Mouse (Mus musculus) cerebellum, adult 18-20 months (tissue): ENCODE measurements at regions not wholly inside any gene's neighbourhood (a gene's known extent, or its start where the extent isn't known, plus 50 kb on each side); places are given as distances from the start of the nearest gene placed in this dataset.
A peak's percentile ranks its signal among the peaks of the same experiment; 100 is the strongest.

Source experiments
- DNase-seq, 2 experiments: peaks; one replicate each; pipeline ENCODE4 v3.0.0; 2021

DNA sequence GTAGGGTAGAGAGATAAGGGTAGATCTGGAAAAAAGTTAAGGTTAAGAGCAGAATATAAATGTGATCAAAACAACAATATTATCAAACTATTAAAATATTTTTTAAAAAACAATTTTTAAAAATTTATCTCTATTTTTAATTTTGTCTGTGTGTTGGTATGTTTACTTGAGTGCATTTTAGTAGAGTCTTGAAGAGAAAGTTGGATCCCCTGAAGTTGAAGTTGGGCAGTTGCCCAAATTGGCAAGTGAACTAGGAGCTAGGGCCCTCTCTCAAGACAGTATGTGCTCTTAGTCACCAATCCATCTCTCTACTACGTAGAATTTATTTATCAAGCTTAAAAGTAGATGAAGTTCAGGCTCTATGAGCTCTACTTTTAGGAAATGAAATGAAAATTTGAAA lies 59.9 kb downstream of the Adamts1 start:
- DNase-seq = no peak

DNA sequence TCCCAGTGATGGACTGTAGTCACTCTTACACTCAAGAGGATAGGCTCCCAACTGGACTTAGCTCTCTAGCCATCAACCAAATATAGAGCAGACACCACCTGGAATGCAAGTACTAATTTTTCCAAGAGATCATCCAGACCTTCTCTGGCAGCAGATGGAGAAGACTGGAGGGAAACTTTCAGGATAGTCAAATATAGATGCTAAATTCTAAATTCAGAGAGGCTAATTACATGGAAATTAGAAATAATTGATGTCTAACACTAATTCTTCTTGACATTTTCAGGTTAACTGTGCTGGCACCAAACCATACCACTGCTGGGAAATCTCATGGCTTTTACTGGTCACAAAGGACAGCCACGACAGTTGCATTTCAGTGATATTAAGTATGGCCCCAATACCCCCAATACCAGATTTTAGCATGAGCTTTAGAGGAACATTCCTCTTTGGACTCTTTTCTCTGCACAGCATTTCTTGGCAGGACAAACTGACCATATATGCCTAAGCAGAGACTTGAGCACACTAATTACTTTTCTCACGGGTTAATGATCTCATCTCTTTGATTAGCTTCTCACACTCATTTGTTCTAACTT lies 64.2 kb downstream of the Adamts1 start:
- no peak for DNase-seq

DNA sequence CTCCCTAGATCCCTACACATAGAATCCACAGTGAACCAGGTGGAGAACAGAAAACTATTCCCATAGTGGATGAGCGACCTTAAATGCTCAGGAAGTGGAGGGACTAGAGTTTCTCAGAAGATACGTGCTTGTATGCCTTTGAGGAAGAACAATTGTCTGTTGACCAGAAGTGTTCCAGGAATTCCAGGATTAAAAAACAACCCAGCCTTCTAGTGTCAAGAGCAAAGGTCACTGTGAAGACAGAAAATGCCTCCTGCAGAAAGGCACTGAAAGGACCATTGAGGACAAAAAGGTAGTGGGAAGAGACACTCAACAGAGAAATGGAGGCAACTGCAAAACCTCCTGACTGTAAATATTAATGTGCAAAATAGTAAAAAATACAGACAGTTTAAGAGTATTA lies 74.9 kb downstream of the Adamts1 start:
- no peak for DNase-seq

DNA sequence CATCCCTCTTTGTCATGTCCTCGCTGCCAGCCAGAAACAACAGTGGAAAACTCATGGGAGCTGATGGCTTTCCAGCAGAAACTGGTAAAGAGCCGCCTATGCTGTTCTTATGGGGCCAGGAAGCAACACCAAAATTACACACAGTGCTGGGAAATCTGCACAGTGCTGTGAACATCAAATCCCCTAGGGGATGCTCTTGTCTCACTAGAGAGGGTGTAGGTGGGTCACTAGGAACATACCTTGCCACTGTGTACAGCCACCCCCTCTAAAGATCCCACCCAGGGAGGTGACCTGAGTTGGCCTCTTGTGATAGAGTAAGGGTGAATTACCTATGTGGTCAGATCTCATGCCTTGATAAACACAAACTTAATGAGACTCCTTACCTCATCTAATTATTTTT lies 80.9 kb downstream of the Adamts1 start:
- DNase-seq = no peak

DNA sequence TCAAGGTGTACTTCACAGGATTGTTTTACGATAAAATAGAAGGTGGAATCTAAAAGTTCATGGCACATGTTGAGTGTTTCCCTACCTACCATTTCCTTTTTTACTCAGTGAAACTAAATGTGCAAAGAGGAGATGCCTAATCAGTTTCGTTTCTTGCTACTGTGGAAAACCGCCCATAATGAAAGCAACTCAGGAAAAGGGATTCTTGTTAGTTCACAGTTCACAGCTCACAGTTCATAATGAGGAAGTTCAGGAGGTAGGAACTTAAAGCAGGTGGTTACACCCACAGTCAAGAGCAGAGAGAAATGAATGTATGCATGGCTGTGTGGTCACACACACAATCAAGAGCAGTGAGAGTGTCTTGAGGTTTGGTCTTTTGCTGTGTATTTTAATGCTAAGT lies 90.6 kb downstream of the Adamts1 start:
- DNase-seq = no peak

DNA sequence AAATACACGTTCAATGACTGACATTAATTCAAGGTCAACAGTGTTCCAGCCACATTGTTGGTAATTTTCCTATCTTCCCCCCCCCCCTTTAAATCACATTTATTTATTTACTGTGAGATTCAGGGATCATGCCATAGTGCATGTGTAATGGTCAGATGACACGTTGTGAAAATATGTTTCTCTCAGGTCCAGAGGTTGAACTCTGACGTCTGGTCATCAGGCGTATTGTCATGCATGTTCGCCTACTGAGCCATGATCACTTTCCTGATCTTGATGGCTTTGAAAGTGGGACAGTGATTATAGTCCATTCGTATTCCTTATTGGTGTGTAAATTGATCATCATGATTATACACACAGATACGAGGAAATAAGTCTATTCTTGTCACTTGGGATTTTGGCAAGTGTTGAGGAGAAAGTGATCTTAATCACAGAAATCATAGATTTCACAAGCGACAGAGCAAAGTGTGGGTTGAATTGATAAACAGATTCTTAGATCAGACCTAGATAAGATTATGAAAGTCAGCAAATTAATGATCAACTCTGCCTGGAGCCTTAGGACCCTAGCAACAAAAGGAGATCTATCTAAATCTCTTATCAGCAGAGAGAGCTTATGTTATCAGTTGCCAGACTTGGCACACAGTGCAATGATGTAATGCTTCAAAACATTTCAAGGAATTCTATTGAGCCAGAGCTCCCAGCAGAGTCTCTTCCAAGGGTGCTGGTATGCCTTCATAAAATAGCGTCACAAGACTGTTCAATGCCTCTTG lies 98.5 kb downstream of the Adamts1 start:
- no peak for DNase-seq

DNA sequence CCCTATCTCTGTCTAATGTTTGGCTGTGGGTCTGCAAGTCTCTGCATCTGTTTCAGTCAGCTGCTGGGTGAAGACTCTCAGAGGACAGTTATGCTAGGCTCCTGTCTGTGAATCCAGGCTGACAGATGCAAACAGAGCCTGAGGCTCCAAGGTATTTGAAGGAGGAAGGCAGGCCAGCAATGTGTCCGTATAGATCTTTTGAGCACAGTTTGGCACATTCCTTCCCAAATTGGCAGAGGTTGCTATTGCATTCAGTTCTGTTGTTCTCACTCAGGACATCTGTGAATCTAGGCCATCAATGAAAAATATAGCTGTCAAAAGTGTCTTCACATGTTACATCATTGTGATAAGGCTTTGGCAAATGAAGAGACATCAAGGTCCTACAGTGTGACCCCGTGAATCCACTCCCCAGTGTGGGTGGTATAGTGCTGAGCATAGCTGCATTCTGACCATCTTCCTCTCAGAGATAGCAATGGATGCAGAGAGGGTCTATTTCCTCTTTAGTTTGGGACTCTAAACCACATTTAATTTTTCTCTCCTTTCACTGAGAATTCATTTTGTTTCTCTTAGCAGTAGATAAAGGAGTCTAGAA lies 99.9 kb downstream of the Adamts1 start:
- DNase-seq = no peak

DNA sequence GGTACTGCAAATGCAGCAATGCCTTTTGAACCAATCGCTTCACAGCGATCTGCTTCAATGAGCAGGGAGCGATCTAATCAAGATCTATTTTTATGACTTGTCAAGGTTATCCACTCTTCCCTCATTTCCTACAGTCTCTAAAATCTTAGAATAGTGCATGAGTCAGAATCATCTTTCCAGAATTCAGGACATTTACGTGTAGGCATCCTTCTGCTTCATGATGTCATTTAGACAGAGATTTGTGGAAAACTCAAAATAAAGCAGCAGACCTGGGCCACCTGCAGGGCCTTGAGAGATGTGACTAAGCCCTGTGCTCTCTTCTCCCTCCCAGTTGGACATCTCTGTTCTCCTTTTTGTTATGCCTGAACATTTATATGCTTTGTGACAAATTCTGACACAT lies 103.6 kb downstream of the Adamts1 start:
- DNase-seq = no peak

DNA sequence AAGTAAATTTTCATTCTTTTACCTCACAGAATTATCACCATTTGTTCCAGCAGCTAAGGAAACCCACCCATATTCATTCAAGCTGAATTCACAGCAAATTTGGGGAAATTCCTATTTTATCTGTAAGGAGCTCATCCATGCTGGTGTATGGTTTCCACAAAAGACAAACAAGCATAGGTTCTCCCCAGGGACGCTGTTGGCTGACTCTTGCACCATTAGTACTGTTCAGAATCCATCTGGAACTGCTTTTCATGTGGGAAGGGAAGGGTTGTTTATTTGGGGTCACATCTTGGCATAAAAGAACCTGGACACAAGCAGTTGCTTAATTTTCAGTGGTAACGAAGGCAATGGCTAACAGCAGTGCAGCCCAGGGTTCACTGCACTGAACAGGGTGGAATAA lies 120.2 kb downstream of the Adamts1 start:
- DNase-seq = no peak

DNA sequence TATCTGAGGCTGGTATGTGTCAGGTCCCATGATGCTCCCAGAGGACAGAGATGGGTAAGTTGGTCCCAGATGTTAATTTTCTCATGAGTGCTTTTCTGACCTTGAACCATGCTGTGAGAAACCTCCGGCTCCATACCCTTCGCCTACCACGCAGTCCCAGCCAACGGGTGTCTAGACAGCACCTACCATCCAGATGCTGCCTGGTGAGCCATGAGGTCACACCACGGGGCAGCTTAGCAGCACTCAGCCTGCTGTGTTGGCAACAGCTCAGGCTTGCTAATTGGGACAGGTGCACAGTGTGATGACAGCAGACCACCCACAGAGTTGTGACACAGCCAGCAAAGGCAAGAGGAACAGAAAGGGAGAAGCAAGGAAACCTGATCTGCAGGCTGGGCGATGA lies 122.6 kb downstream of the Adamts1 start:
- DNase-seq = peak; percentile 34 to 44

DNA sequence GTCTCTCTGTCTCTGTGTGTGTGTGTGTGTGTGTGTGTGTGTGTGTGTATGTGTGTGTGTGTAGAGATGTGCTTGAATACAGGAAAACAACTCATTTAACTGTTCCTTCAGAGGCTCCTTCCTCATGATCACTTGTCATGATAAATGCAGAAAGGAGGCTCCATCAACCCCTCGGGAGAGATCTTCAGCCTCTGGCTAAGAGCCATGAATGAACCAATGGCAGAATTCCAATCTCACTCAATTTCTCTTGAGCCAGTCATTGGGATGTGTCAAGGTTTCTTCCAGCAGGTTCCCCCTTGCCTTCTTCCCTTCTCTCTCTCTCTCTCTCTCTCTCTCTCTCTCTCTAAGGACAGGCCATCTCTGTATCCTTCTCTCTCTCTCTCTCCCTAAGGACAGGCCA lies 124.1 kb downstream of the Adamts1 start:
- peak in 1 of 2 experiments; percentile 5 for DNase-seq

DNA sequence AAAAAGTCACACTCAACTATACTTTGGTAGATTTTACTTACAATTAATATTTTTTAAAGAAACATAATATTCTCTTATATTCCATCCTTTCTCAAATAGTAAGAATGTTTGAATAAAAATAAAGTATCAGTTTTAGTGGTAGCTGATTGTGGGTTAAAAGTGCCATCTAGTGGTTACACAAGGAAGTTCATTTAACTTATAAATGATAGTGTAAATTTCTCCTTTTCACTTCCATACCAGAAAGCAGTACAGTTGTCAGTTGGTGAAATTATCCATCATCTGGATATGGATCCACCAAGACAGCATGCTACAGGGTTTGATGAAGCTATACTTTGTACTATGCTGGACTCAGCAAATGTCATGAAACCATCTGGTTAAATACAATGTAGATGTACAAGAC lies 124.7 kb downstream of the Adamts1 start:
- no peak for DNase-seq

DNA sequence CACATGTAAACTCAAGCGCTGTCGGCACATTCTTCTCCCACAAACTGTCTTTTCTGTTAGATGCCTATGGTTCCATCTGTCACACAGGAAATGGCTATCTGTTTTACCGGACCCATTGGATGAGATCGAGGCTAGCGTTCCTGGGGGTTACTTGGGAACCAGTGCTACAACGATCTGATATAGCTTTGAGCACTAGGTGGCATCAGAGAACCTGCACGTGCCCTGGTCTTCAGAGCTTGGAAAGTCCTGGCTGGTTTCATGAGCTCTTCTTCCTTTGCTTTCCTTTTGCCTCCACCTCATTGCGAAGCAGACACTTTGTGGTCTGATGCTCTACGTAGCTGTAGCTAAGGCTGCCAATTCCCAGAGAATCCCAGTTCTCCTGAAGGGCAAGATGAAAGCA lies 123.8 kb upstream of the Cyyr1 start:
- DNase-seq = peak; percentile 29 to 33

DNA sequence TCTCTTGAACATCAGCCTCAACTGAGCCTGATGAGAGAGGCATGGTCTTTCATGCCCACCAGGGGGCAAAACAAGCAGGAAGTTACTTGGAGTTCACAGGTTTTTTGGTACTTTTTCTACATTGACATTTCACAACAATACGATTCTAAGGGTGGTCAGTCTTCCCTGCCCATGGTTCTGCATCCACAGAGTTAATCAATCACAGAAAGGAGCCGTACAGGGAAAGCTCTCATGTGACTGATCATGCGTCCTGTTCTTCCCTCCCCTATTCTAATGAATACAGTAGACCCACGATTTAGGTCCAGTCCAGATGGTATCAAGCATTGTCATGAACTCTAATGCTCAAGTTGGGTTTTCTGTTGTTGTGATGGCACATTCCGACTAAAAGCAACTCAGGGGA lies 115.6 kb upstream of the Cyyr1 start:
- no peak for DNase-seq

DNA sequence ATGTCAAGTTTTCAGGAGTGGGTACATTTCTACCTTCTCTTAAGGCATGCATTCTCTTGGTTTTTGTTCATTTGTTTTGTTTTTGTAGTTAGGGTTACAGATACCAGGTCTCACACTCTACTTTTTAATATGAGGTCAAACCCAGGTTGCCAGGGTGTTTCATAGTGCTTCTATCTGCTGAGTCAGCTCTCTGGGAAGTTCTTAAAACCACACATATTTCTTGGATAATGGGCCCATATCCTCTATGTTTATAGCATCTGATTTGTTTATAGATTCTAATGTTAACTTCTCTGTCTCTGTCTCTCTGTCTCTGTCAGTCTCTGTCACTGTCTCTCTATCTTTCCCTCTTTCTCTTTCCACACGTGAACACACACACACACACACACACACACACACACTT lies 114.6 kb upstream of the Cyyr1 start:
- no peak for DNase-seq

DNA sequence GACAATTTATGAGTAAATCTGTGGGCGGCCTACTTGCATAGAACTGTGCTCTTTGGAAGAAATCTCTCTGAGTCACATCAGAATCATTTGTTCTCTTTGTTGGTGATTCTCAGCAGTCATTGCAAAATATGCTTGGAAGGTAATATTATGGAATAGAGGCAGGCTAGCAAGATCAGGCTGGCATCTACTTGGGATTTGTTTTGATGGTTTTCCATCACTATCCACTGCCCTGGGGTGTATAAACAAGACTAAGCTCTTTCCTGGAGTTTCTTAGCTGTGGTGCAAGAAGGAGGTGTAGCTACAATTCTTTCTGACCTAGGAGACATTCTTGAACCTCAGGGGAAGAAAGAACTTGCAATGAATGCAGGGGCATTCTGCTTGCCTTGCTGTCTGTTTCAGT lies 96.3 kb upstream of the Cyyr1 start:
- no peak for DNase-seq

DNA sequence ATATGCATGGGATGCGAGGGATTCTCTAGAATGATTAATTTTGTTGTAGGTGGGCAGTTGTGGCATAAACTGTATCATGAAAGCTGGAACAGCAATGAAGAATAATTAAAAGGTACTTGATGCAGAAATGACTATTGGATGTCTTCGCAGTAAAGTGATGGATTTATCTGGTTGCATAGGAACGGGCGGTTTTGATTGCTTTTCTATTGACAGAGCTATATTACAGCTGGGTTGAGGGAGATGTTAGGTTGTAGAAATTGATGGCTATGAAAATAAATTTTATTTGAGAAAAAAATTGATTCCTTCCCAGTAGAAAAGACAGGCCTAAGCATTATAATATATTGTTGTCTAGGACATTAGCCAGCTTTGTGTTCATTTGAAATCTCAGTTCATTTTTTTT lies 87.8 kb upstream of the Cyyr1 start:
- no peak for DNase-seq

DNA sequence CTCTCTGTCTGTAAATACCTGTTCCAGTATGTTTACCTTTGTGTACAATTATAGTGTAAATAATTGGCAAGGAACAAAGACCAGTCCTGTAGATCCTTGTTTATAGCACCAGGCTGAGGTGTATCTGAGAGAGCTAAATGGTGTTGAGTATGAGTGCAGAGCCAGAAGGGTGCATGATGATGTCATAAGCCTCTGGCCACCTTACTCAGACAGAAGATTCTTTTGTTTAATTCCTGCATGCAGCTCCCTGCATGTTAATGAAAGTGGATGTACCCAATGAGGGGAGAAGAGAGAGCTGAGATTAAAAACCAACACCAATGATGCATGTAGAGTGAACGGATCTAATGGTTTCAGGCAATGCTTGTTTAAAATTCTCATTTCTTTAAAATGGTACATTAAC lies 83.9 kb upstream of the Cyyr1 start:
- DNase-seq = no peak

DNA sequence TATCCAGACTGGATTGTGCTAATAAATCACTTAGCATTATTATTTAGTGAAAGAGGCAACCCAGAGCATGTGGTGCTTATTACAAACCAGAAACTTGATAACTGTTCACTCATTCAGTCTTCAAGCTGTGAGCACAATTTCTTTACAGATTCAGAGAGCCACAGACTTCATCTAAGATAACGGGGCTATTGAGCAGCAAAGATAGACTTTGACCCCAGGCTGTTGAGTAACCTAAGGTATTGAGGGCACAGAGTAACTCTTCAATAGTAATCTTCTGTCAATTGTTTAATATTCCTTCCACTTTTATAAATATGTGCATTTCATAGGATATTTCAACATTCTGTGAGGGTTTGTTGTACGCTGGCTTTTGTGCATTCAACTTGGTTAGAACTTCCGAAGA lies 76.5 kb upstream of the Cyyr1 start:
- no peak for DNase-seq

DNA sequence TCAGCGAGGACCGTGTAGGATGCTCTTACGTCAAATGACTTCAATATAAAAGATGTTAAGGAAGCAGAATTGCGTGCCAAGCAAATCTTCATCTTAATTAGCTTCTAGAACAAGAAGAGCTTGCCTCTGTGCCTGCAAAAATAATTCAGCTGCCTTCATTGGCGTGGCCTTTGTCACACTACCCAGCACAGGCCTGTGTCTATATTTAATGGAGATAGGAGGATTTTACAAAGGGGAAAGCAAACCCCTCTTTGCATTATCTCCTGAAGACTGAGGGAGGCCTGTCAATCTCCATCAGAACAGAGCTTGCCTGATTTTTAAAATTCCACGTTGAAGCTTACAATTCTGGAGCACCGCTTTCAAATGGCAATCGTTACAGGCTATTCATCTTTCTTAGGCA lies 71.3 kb upstream of the Cyyr1 start:
- DNase-seq = no peak

DNA sequence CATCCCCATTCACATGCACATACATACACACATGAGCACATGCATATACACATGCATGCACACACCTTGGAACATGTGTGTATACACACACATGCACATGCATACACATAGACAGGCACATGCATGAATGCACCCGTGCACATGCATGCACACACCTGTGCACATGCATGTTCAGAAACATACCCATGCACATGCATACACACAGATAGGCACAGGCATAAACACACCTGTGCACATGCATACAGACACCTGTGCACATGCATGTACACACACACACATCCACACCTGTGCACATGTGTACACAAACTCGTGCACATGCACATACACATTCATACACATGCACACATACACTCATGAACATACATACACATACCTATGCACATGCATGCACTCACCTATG lies 50.9 kb upstream of the Cyyr1 start:
- DNase-seq = no peak
